Mouse (Mus musculus) liver, embryonic 14.5 days (tissue): ENCODE measurements at regions not wholly inside any gene's neighbourhood (a gene's known extent, or its start where the extent isn't known, plus 50 kb on each side); places are given as distances from the start of the nearest gene placed in this dataset.

Experiments
- CTCF ChIP-seq: IDR thresholded peaks from 2 replicates; pipeline ENCODE4 v1.5.1; 2016; ENCODE audit warnings: antibody characterized with exemption, low read depth, control low read depth
- EP300 ChIP-seq: IDR thresholded peaks from 2 replicates; pipeline ENCODE4 v1.6.1; 2016; ENCODE audit warnings: antibody characterized with exemption, low read depth

GRCm38 (mm10) chr15:24486235-24486634 lies 927.3 kb downstream of the Basp1 start:
- TF ChIP-seq CTCF (no peak), EP300 (no peak)
